Mouse (Mus musculus): ENCODE measurements around the gene Rnf215. TPM values are rescaled to one million over a fixed set of nuclear protein-coding genes. Genes with fewer than 3 reads are reported as not detected.
"Not testable (repeated sequence)": the region's sequence is repeated elsewhere in the genome, so short reads cannot be mapped to it uniquely, and the experiment has no call there.

The Rnf215 gene
- polyA plus RNA-seq, 1 experiment from 2014 or later = 50.0 TPM

- 64% methylated on average over 5 of the region's 5 CpGs for WGBS
- H3K36me3 ChIP-seq (ENCODE audit: control insufficient read depth, insufficient read depth, low read length) = peaks cover 92% of the 10 kb centered on the region
- H3K4me2 ChIP-seq (ENCODE audit: low read length) = no peak overlapping the region
- H3K27ac ChIP-seq (ENCODE audit: low read depth, low read length) = peak overlapping the region; percentile 44; the same call in 1 of the 2 replicates
- H3K9ac ChIP-seq (ENCODE audit: low read depth, low read length) = no peak overlapping the region
- H3K27me3 ChIP-seq (replicated peaks; ENCODE audit: control insufficient read depth, insufficient read depth, low read length) = no peaks in the 10 kb centered on the region
- no peaks in the 10 kb centered on the region for H3K4me1 ChIP-seq (ENCODE audit: control insufficient read depth, insufficient read depth, low read depth, low read length)
- peak; percentile 93 for ATAC-seq
- no peak overlapping the region for H3K4me3 ChIP-seq (ENCODE audit: low read length)
- no peaks in the 10 kb centered on the region for H3K9me3 ChIP-seq (ENCODE audit: control insufficient read depth, low read length)
Observed at GRCm38 (mm10) chr11:4174586-4174985, 39.6 kb downstream of the Rnf215 start.

- Histone ChIP-seq H3K9ac (ENCODE audit: low read depth, low read length) (no peak overlapping the region), H3K27ac (ENCODE audit: low read depth, low read length) (no peak overlapping the region), H3K36me3 (ENCODE audit: control insufficient read depth, insufficient read depth, low read length) (peaks cover 80% of the 10 kb centered on the region), H3K4me1 (ENCODE audit: control insufficient read depth, insufficient read depth, low read depth, low read length) (no peaks in the 10 kb centered on the region), H3K27me3 (replicated peaks; ENCODE audit: control insufficient read depth, insufficient read depth, low read length) (no peaks in the 10 kb centered on the region), H3K9me3 (ENCODE audit: control insufficient read depth, low read length) (no peaks in the 10 kb centered on the region), H3K4me3 (ENCODE audit: low read length) (no peak overlapping the region), H3K4me2 (ENCODE audit: low read length) (no peak overlapping the region)
- 73% methylated on average over 4 of the region's 4 CpGs for WGBS
- ATAC-seq = no peak
Observed at GRCm38 (mm10) chr11:4177716-4178115, 42.7 kb downstream of the Rnf215 start.

- 29% methylated on average over 1 of the region's 1 CpGs for WGBS
- Histone ChIP-seq H3K27me3 (replicated peaks; ENCODE audit: control insufficient read depth, insufficient read depth, low read length) (no peaks in the 10 kb centered on the region), H3K9ac (ENCODE audit: low read depth, low read length) (no peak overlapping the region), H3K27ac (ENCODE audit: low read depth, low read length) (no peak overlapping the region), H3K4me1 (ENCODE audit: control insufficient read depth, insufficient read depth, low read depth, low read length) (no peaks in the 10 kb centered on the region), H3K36me3 (ENCODE audit: control insufficient read depth, insufficient read depth, low read length) (peaks cover 41% of the 10 kb centered on the region), H3K4me2 (ENCODE audit: low read length) (no peak overlapping the region), H3K4me3 (ENCODE audit: low read length) (no peak overlapping the region), H3K9me3 (ENCODE audit: control insufficient read depth, low read length) (no peaks in the 10 kb centered on the region)
- ATAC-seq = no peak
Observed at GRCm38 (mm10) chr11:4182061-4182460, 47.1 kb downstream of the Rnf215 start.

GRCm38 (mm10) chr11:4183511-4183910, 48.5 kb downstream of the Rnf215 start:
- Histone ChIP-seq H3K9me3 (ENCODE audit: control insufficient read depth, low read length) (no peaks in the 10 kb centered on the region), H3K27ac (ENCODE audit: low read depth, low read length) (peak overlapping the region; percentile 54; the same call in 1 of the 2 replicates), H3K4me3 (ENCODE audit: low read length) (no peak overlapping the region), H3K36me3 (ENCODE audit: control insufficient read depth, insufficient read depth, low read length) (peaks cover 28% of the 10 kb centered on the region), H3K4me2 (ENCODE audit: low read length) (no peak overlapping the region), H3K4me1 (ENCODE audit: control insufficient read depth, insufficient read depth, low read depth, low read length) (peaks cover 10% of the 10 kb centered on the region), H3K9ac (ENCODE audit: low read depth, low read length) (no peak overlapping the region), H3K27me3 (replicated peaks; ENCODE audit: control insufficient read depth, insufficient read depth, low read length) (no peaks in the 10 kb centered on the region)
- no peak for ATAC-seq

GRCm38 (mm10) chr11:4184251-4184952, 49.4 kb downstream of the Rnf215 start:
- no peak for ATAC-seq
- H3K4me3 ChIP-seq (ENCODE audit: low read length) = no peak overlapping the region
- no peaks in the 10 kb centered on the region for H3K27me3 ChIP-seq (replicated peaks; ENCODE audit: control insufficient read depth, insufficient read depth, low read length)
- no peaks in the 10 kb centered on the region for H3K9me3 ChIP-seq (ENCODE audit: control insufficient read depth, low read length)
- H3K27ac ChIP-seq (ENCODE audit: low read depth, low read length) = peak overlapping the region; percentile 54; the same call in 1 of the 2 replicates
- no peak overlapping the region for H3K4me2 ChIP-seq (ENCODE audit: low read length)
- peaks cover 12% of the 10 kb centered on the region for H3K4me1 ChIP-seq (ENCODE audit: control insufficient read depth, insufficient read depth, low read depth, low read length)
- H3K36me3 ChIP-seq (ENCODE audit: control insufficient read depth, insufficient read depth, low read length) = peaks cover 19% of the 10 kb centered on the region
- H3K9ac ChIP-seq (ENCODE audit: low read depth, low read length) = no peak overlapping the region
- 72% methylated on average over 4 of the region's 4 CpGs for WGBS

DNA sequence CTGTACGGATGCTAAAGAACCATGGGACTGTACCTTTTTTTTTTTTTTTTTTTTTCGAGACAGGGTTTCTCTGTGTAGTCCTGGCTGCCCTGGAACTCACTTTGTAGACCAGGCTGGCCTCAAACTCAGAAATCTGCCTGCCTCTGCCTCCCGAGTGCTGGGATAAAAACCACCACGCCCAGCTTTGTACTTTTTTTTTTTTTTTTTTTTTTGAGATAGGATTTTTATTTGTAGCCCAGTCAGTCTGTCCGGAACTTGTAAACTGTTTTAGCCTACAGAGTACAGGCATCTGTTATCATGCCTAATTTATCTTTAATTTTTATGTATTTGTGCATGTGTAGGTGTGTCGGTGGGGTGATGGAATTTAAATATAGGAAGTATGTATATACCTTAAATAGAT, 50.5 kb downstream of the Rnf215 start:
- 91% methylated on average over 6 of the region's 6 CpGs for WGBS
- ATAC-seq; H3K9me3 ChIP-seq (ENCODE audit: control insufficient read depth, low read length); H3K4me3 ChIP-seq (ENCODE audit: low read length); H3K27ac ChIP-seq (ENCODE audit: low read depth, low read length); H3K4me2 ChIP-seq (ENCODE audit: low read length); H3K9ac ChIP-seq (ENCODE audit: low read depth, low read length); H3K27me3 ChIP-seq (replicated peaks; ENCODE audit: control insufficient read depth, insufficient read depth, low read length): not testable (repeated sequence)
- H3K4me1 ChIP-seq (ENCODE audit: control insufficient read depth, insufficient read depth, low read depth, low read length) = peaks cover 12% of the 10 kb centered on the region
- peaks cover 12% of the 10 kb centered on the region for H3K36me3 ChIP-seq (ENCODE audit: control insufficient read depth, insufficient read depth, low read length)

- WGBS = 0% methylated on average over 62 of the region's 71 CpGs
- H3K9ac ChIP-seq (ENCODE audit: low read depth, low read length) = peak within 1 kb of the TSS; percentile 94
- H3K27ac ChIP-seq (ENCODE audit: low read depth, low read length) = peak within 1 kb of the TSS; percentile 76; the same call in 1 of the 2 replicates
- peaks cover 12% of the 10 kb centered on the region for H3K4me1 ChIP-seq (ENCODE audit: control insufficient read depth, insufficient read depth, low read depth, low read length)
- H3K4me3 ChIP-seq (ENCODE audit: low read length) = peak within 1 kb of the TSS; percentile 92
- no peaks in the 10 kb centered on the region for H3K27me3 ChIP-seq (replicated peaks; ENCODE audit: control insufficient read depth, insufficient read depth, low read length)
- peak; percentile 99 for ATAC-seq
- peak within 1 kb of the TSS; percentile 94 for H3K4me2 ChIP-seq (ENCODE audit: low read length)
- 0 out of 2 replicates have a peak, but pooled peaks cover 3% of the 10 kb centered on the region for H3K36me3 ChIP-seq (ENCODE audit: control insufficient read depth, insufficient read depth, low read length)
- H3K9me3 ChIP-seq (ENCODE audit: control insufficient read depth, low read length) = no peaks in the 10 kb centered on the region
Observed at GRCm38 (mm10) chr11:4186486-4187317, 51.7 kb downstream of the Rnf215 start, which contains the start of gene Tbc1d10a. Tbc1d10a (plus strand) TSS chr11:4186789.

DNA sequence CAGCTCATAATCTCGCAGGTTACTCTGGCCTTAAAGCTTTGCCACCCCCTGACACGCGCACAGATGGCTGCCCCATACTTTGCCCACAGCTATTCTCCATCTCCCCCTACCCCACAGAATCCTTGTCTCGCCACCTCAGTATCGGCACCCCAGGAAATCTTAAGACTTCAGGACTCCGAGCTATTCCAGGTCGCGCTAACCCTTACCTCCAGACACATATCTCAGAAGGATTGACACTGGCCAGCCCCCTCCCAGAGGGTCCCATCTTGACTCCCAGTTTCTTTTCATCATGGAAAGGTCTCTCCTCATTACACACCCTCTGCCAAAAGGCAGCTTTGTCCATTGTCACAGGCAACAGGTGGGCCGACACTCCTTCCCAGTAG, 52.3 kb downstream of the Rnf215 start:
- Histone ChIP-seq H3K36me3 (ENCODE audit: control insufficient read depth, insufficient read depth, low read length) (0 out of 2 replicates have a peak, but pooled peaks cover 3% of the 10 kb centered on the region), H3K9me3 (ENCODE audit: control insufficient read depth, low read length) (no peaks in the 10 kb centered on the region), H3K4me2 (ENCODE audit: low read length) (peak overlapping the region; percentile 94), H3K4me3 (ENCODE audit: low read length) (peak overlapping the region; percentile 92), H3K27me3 (replicated peaks; ENCODE audit: control insufficient read depth, insufficient read depth, low read length) (no peaks in the 10 kb centered on the region), H3K27ac (ENCODE audit: low read depth, low read length) (no peak overlapping the region; the same call in 1 of the 2 replicates), H3K9ac (ENCODE audit: low read depth, low read length) (peak overlapping the region; percentile 94), H3K4me1 (ENCODE audit: control insufficient read depth, insufficient read depth, low read depth, low read length) (peaks cover 12% of the 10 kb centered on the region)
- ATAC-seq = no peak
- WGBS = 15% methylated on average over 9 of the region's 9 CpGs

DNA sequence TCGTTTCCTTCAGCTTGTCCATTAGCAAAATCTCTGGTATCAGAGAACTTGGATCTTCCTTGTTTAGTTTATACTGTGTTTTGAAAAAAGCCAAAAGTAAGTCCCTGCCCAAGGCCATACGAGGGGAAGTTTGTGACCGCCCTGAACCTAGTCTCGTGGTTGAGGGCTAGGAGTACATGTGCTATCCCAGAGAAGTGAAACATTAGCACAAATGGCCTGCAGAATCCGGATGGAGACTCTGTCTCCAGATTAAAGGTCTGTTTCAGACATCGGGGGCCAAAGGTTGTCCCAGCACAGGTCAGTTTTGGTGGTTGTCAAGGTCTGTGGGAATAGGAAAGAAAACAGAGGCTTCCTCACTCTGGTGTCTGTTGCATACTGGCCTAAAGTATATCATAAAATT, 54.2 kb downstream of the Rnf215 start:
- Histone ChIP-seq H3K9me3 (ENCODE audit: control insufficient read depth, low read length) (no peaks in the 10 kb centered on the region), H3K4me1 (ENCODE audit: control insufficient read depth, insufficient read depth, low read depth, low read length) (peaks cover 18% of the 10 kb centered on the region), H3K4me2 (ENCODE audit: low read length) (peak overlapping the region; percentile 12; the same call in 1 of the 2 replicates), H3K4me3 (ENCODE audit: low read length) (no peak overlapping the region), H3K36me3 (ENCODE audit: control insufficient read depth, insufficient read depth, low read length) (no peaks in the 10 kb centered on the region), H3K27ac (ENCODE audit: low read depth, low read length) (no peak overlapping the region), H3K27me3 (replicated peaks; ENCODE audit: control insufficient read depth, insufficient read depth, low read length) (no peaks in the 10 kb centered on the region), H3K9ac (ENCODE audit: low read depth, low read length) (no peak overlapping the region)
- no peak for ATAC-seq
- 90% methylated on average over 6 of the region's 6 CpGs for WGBS
